Mouse (Mus musculus) spleen, adult 12 weeks (tissue): ENCODE measurements around the gene Tgfbr3.
A peak's percentile ranks its signal among the peaks of the same experiment; 100 is the strongest.

Experiments
- DNase-seq: peaks from one replicate; pipeline ENCODE4 v3.0.0; 2022; ENCODE audit warnings: low spot score

Gene Tgfbr3

DNA sequence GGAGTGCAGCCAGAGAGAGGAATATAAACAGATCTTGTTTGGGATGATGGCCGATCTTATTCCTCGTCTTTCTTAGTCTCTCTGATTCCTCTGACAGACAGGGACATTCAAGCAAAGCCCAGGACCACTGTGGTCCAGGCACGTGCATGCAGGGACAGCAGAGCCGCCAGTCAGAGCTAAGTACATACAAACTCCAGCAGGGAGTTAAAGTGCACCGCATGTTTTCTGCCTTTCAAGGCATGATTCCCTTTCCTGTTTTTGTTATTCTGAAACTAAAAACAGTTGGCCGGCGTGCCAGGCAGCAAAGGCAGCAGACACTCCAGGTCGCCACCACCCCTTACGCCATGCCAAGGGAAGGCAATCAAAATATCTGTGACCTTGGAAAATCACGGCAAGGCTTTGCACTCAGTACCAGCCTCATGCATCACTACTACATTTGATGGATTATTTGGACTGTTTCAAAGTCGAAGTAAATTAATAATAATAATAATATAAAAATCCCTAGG lies 143.3 kb downstream of the Tgfbr3 start:
- no peak for DNase-seq

DNA sequence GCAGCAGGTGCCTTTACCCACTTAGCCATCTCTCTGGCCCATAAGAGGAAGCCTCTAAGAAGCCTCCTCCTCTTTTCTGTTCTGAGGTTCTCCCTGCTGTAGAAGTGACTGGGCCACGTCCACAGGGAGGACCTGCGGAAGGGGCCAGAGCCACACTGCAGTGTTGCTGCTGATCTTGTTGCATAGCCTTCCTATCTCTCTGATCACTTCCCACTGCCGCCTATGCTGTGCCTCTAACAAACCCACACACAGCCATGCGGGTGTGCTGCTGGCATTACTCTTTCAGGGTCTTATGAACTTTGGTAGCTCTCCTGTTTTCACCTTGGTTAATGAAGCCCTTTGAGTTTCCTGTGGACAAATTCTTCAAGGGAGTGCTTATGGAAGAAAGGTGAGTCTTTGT lies 144.3 kb downstream of the Tgfbr3 start:
- no peak for DNase-seq

DNA sequence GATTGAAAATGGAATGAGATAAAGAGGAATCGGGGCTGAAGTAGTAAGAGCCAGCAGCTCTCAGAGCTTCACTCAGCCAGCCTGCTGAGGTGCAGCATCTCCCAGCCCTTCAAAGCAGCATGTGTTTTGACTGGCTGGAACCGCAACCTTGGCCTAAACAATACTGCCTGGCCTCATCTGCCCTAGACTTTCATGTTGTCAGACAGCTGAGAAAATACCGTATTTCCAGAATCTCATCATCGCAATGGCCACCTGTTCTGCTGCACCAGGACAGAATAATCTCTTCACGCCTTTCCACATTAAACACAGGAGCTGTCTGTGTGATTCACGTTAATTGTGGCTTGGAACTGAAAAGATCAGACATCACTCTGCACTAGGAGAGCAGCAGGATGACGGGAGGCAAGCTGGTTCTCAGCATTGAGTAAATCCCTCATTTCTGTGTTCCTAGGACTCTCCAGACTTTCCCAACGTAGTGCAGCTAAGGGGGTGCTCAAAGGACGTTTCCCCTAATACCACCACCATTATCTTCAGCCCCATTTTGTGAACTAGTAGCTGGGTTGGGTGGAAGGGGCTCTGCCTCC lies 145.1 kb downstream of the Tgfbr3 start:
- DNase-seq = no peak

DNA sequence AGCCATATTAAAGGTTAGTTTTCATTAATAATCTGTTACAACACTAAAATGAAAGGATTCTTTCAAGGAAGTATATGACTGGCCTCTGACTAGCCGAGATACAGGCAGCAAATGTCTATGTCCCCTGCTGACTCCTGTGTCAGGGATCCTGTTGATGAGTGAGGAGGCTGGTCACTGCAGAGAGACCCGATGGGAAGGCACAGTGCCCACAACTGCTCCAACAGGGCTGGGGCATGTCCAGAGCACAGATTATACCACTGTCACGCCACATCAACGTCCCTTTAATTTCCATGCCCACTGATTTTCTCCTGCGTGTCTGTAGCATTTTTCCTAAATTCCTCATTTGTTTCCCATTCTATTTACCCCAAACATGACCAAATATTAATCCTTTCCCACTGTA lies 146.0 kb downstream of the Tgfbr3 start:
- DNase-seq = no peak

DNA sequence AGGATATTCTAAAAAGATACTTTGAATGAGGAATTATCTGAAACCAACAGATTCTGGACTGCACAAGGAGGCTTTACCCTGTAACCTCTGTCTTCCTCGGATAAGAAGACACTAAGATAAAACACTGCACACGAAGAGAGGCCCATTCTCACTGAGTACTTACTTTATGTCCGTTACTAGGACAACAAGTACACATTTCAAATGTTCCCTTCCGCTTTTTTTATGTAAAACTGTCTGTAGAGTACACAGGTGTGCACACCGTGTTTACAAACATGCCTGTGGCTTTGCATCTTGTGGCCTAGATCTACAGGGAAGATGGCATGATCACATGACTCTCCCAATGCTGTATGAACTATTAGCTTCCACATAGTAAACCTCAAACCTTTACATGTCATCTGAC lies 146.6 kb downstream of the Tgfbr3 start:
- DNase-seq = no peak

DNA sequence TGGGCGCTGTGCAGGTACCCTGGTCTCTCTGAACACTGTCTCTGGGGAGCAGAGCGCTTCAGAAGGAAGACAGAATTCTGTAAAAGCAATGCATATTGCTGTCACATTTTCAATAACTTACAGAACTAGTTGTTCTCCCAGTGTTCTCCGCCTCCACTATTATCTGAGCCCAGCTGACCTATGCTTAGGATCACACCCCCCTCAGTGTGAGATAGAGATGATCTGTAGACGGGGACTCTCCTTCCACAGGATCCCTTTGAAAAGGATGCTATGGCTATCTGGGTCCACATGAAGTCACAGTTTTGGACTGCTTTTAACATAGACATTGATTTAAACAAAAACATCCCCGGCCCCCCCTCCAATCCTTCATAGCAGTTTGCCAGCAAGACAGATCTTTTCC lies 148.1 kb downstream of the Tgfbr3 start:
- no peak for DNase-seq

- no peak for DNase-seq
Observed at GRCm38 (mm10) chr5:107139800-107140651, 149.4 kb downstream of the Tgfbr3 start.

DNA sequence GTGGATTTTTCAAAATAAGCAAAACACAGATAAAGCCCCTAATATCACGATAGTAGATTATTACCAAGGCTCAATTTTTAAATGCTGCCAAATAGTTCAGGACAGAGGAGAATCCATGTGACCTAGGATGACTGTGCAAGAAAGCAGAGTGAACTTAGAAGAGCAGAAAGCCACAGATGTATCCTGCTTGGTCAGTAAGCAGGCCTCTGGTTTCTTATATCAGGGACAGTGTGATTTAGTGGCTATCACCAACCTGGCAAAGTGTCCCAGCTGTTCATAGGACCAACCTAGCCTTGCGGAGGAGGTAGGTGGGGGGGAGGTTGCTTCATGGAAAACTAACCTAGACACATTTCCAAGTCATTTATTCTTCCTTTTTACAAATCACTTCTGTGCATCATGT lies 156.1 kb downstream of the Tgfbr3 start:
- DNase-seq = no peak

- no peak for DNase-seq
Observed at GRCm38 (mm10) chr5:107132231-107132630, 157.2 kb downstream of the Tgfbr3 start.

DNA sequence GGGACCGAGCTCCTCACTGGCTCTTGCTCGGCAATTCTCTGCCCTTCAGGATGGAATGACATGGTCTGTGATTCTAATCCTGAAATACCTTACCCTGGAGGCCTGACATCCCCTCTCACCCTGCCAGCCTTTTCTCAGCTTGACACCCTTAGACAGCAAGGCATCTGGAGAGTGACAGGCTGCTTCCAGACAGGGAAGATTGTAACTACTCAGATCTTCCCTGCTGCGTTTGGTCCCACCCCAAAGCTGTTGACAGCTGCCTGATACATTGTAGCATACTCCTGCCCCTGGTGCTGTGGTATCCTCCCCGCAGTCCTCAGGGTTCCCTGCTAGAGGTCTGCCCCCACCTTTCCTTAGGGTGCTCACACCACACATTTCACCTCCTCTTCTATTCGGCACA lies 160.1 kb downstream of the Tgfbr3 start:
- no peak for DNase-seq

- no peak for DNase-seq
Observed at GRCm38 (mm10) chr5:107126561-107126960, 162.9 kb downstream of the Tgfbr3 start.

- no peak for DNase-seq
Observed at GRCm38 (mm10) chr5:107125131-107125530, 164.3 kb downstream of the Tgfbr3 start.

DNA sequence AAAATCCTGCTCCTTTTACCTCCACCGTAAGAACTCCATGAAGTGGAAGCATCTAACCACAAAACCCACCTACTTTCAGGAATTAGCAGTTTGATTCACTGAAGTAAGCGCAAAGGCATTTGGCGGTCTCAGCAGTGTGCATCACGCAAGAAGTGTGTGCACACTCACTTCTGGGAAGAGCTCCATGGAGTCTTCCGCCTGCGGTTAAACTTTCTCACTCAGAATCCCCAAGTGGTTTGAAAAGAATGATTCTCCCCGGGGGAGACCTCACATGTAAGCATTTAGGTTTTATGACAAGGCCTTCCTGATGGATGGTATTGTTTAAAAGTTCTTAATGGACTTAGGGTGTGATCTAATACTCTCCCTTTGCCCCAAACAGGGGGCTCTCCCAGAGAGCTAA lies 164.9 kb downstream of the Tgfbr3 start:
- DNase-seq = no peak

- DNase-seq = no peak
Observed at GRCm38 (mm10) chr5:107122622-107123021, 166.8 kb downstream of the Tgfbr3 start.

DNA sequence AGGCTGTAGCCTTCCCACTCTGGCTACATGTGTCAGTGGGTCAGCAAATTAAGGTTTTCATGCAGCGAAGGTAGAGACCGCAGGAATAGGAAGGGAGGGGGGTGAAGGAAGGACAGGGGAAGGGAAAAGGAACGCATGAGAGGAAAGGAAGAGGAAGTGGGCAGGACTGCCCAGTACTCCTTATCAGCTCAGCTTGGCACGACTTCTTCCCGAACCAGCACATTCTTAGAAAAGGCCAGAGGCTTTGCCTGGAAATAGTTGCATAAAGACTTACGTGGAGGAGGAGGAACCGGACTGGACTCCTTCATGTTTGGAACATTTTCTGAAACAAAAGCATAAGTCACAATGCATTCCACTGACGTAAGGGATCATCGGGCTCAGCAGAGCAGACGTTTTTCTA lies 168.3 kb downstream of the Tgfbr3 start:
- DNase-seq = no peak

DNA sequence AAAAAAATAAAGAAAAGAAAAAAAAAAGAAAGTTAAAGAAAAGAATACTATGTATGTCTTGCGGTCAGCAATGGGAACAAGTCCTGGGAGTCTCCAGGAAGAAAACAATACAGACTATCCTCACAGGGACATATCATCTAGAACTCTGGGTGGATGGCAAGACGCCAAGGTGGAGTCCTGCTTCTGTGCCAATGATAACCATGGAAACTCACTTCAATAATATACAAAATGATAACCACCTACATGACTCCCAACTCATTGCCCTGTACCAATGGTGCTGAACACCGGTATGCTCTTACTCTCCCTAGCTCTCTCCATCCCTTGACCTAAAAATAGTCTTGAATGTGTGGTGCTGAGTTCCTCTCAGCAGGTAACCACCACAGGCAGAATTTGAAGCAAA lies 168.8 kb downstream of the Tgfbr3 start:
- peak; percentile 7 for DNase-seq

DNA sequence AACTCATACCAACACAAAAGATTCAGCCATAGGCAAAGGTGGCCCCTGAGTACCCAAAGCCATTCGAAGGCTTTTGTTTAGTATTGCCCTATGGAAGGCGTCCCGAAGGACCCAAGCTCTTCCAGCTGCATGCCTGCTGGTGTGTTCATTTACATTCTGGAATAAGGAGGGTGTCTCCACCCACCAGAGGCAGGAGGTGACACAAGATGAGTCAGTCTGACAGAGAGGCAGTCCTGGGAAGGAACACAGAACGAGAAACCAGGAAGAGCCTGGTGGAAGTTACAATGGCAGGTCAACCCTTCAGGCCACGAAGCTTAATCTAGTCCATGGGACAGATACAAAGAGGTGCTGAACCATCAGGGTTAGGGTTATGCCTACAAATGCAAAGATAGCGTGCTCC lies 169.5 kb downstream of the Tgfbr3 start:
- DNase-seq = no peak

- DNase-seq = no peak
Observed at GRCm38 (mm10) chr5:107116821-107117220, 172.6 kb downstream of the Tgfbr3 start.

DNA sequence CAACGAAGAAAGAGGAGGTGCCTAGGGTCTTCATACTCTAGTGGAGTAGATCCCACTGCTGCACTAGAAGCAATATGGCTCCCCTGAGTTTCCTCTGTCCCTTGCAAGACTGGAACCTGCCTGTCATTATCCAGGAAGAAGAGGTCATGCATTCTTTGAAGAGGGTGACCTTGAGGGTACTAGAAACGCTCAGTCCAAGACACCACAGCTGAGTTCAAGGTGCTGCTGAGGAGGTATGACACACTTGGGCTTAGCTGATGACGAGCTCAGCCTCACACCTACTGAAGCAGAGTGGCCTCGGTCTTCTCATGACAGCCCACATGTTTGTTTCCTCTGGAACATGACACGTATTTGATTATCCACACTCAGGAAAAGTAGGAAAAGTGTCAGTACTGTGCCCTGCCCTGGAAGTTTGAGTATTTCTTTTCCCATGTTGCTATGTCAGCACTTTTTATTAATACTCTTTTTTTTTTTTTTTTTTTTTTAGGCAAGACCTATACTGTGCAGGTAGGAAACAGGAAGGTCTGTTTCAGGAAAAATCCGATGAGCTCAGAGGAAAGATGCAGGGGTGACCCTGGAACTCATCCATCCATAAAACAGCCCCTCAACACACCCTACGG lies 176.7 kb downstream of the Tgfbr3 start:
- DNase-seq = no peak

DNA sequence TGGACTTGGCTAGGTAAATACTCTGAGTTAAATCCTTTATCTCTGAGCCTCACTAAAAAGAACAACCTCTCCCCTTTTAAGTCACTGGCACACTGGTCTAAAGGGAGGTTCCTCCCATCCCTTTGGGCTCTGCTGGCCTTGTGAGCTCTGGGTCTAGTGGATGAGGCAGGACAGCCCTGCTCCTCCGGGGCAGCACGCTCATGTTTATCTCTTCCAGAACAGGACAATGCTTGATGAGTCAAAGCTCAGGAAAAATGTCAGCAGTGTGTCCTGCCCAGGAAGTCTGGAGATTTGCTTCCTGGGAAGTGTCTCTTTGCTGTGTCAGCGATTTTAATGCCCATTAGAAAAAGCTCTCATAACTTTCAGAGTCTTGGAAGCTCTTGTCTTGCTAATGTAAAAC lies 177.6 kb downstream of the Tgfbr3 start:
- DNase-seq = no peak

DNA sequence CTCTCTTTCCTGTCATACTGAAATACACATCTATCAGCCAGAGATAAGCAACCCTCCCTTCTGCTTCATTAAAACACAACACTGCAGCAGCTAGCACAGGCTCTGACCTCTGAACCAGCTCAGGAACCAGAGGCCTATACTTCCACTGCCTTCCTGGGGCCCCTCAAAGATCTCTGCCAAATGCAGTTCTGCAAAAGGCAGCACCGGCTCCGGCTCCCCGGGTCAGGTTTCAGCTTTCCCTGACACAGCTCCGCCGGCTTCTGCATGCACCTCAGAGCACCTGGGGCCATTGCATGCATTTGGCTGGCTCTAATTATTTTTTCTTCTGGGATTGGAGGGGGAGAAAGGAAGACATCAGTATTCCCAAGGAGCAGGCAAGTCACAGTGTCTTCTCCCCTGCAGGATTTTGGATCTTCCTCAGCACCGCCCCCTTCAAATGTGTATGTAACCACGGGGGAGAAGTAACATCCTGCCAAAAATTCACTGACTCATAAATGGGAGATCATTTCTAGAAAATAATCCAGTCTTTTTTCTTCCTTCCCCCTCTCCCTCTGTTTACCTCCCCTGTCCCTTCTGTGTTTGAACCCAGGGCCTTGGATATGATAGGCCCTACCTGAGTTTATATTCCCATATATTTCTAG lies 178.4 kb downstream of the Tgfbr3 start:
- DNase-seq = no peak

GRCm38 (mm10) chr5:107110089-107110879 lies 179.1 kb downstream of the Tgfbr3 start:
- no peak for DNase-seq
